ENCODE assay signal across 8 mouse cellular contexts in the genomic region with DNA sequence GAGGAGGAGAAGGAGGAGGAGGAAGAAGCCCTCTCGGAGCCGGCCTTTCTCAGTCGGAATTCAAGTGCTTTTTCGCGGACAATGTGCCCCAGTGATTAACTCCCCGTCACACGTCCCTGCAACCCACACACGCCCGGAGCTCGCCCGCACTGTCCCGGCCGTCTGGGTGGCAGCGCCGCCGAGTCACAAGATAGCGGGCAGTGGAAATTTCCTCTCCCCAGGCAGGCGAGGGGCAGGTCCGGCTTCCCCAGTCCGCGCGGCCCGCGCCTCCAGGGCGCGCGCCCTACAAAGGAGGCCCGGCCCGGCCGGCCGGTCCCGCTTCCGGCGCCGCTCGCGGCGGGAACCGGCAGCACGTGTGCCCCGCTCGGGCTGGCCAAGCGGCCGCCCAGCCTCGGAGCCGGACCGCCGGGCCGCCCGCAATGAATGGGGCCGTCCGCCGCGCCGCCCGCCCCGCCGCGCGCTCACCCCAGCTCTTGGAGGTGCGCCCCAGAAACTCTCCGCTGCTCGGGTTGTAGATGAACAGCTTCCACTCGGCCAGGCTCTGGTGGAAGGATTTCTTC. TPM values are rescaled to one million over a fixed set of nuclear protein-coding genes. Genes with fewer than 3 reads are reported as not detected.
DNase-seq lines count a peak whose midpoint lies in the region; ATAC-seq lines count a peak whose summit lies in the region.

No protein-coding gene starts in this region.

- peak; percentile 46 for DNase-seq in T-cell, adult 2 months (ENCODE audit: low spot score)
- DNase-seq in cerebellum, postnatal 25 days: peak; percentile 82
- peak; percentile 49 to 63 for DNase-seq in frontal cortex, postnatal 36 days (ENCODE audit: low spot score in 2 of 2)
- DNase-seq in hindbrain, embryonic 14.5 days (ENCODE audit: low spot score): peak; percentile 51
- DNase-seq in layer of hippocampus, postnatal 25 days (ENCODE audit: extremely low spot score in 1 of 2, low spot score in 1 of 2): peak; percentile 34 to 37
- peak; percentile 72 for DNase-seq in lung, postnatal 14 days
- DNase-seq in ovary, postnatal 36 days (ENCODE audit: low spot score): peak; percentile 72
- peak; percentile 64 for DNase-seq in thymus, postnatal 25 days

- H3K9ac ChIP-seq in hindbrain, embryonic 14.5 days: peak overlapping the region; percentile 90

- peak; percentile 62 for ATAC-seq in hindbrain, embryonic 14.5 days (ENCODE audit: low FRiP score)

- H3K9me3 ChIP-seq in hindbrain, embryonic 14.5 days (ENCODE audit: control insufficient read depth, low read length): no peaks in the 10 kb centered on the region

- H3K4me1 ChIP-seq in hindbrain, embryonic 14.5 days (replicated peaks; ENCODE audit: control insufficient read depth, insufficient read depth, low read length): peaks cover 28% of the 10 kb centered on the region

- no peaks in the 10 kb centered on the region for H3K27me3 ChIP-seq in hindbrain, embryonic 14.5 days (ENCODE audit: control insufficient read depth, insufficient read depth, low read length)

- peak overlapping the region; percentile 81 for H3K4me2 ChIP-seq in hindbrain, embryonic 14.5 days (replicated peaks)

- H3K36me3 ChIP-seq in hindbrain, embryonic 14.5 days (replicated peaks; ENCODE audit: control insufficient read depth, insufficient read depth): no peaks in the 10 kb centered on the region

- peak overlapping the region; percentile 89 for H3K27ac ChIP-seq in hindbrain, embryonic 14.5 days

- H3K4me3 ChIP-seq in hindbrain, embryonic 14.5 days (replicated peaks; ENCODE audit: low read length): peak overlapping the region; percentile 93

- WGBS in hindbrain, embryonic 14.5 days: under 1% methylated on average over 63 of the region's 64 CpGs

RNA-seq across cellular contexts. Expression of a gene that starts 0.6 kb away (rescaled TPM):
- polyA plus RNA-seq in hindbrain, embryonic 14.5 days (2014; fragmentation: Nextera tagmentation; extraction: Ambion mirVana): 181 and 197 TPM in 2 replicates
- total RNA-seq in layer of hippocampus, postnatal 25 days (2021): 10 to 100 TPM; 74.7 to 80.9 TPM

Comparison
In these comparisons a context has a peak if more than half of its experiments do, and no peak if none do; other contexts are left out.
1. Peak in every context shown above with its lines: DNase-seq, ATAC-seq, H3K4me3 ChIP-seq and H3K27ac ChIP-seq.